Mouse (Mus musculus): ENCODE measurements at regions not wholly inside any gene's neighbourhood (a gene's known extent, or its start where the extent isn't known, plus 50 kb on each side); places are given as distances from the start of the nearest gene placed in this dataset.

GRCm38 (mm10) chr12:60214002-60214401 lies 994.5 kb upstream of the Fbxo33 start:
- Histone ChIP-seq H3K4me3 (ENCODE audit: insufficient read depth, poor library complexity, severe bottlenecking) (no peak overlapping the region), H3K79me3 (ENCODE audit: low read depth) (no peaks in the 10 kb centered on the region), H3K36me3 (ENCODE audit: control insufficient read depth, insufficient read depth) (no peaks in the 10 kb centered on the region), H3ac (ENCODE audit: control insufficient read depth, insufficient read length, low read depth) (no peak overlapping the region), H3K79me2 (ENCODE audit: control insufficient read depth, insufficient read depth) (no peaks in the 10 kb centered on the region), H3K27me3 (ENCODE audit: control insufficient read depth, insufficient read depth, insufficient read length) (no peaks in the 10 kb centered on the region)
- TF ChIP-seq MYOG (IDR thresholded peaks at IDR 0.05; ENCODE audit: control insufficient read depth, extremely low read depth, insufficient read length) (no peak), MAX (IDR thresholded peaks at IDR 0.05) (no peak), CTCF (IDR thresholded peaks at IDR 0.05; ENCODE audit: control insufficient read depth, insufficient read depth, insufficient read length) (no peak), CEBPB (IDR thresholded peaks at IDR 0.05; ENCODE audit: low read depth) (no peak), MYOD1 (IDR thresholded peaks at IDR 0.05; ENCODE audit: control insufficient read depth, insufficient read length, low read depth) (no peak), FOSL1 (IDR thresholded peaks at IDR 0.05; ENCODE audit: insufficient read depth, low read length, poor library complexity, severe bottlenecking) (no peak), USF1 (IDR thresholded peaks at IDR 0.05; ENCODE audit: low read depth) (no peak)

GRCm38 (mm10) chr12:60175750-60176149 lies 956.2 kb upstream of the Fbxo33 start:
- Histone ChIP-seq H3K27me3 (ENCODE audit: control insufficient read depth, insufficient read depth, insufficient read length) (no peaks in the 10 kb centered on the region), H3K4me3 (ENCODE audit: insufficient read depth, poor library complexity, severe bottlenecking) (no peak overlapping the region), H3K79me3 (ENCODE audit: low read depth) (no peaks in the 10 kb centered on the region), H3K36me3 (ENCODE audit: control insufficient read depth, insufficient read depth) (no peaks in the 10 kb centered on the region), H3ac (ENCODE audit: control insufficient read depth, insufficient read length, low read depth) (no peak overlapping the region), H3K79me2 (ENCODE audit: control insufficient read depth, insufficient read depth) (no peaks in the 10 kb centered on the region)
- TF ChIP-seq CEBPB (IDR thresholded peaks at IDR 0.05; ENCODE audit: low read depth) = no peak
- no peak for TF ChIP-seq CTCF (IDR thresholded peaks at IDR 0.05; ENCODE audit: control insufficient read depth, insufficient read depth, insufficient read length)
- no peak for TF ChIP-seq FOSL1 (IDR thresholded peaks at IDR 0.05; ENCODE audit: insufficient read depth, low read length, poor library complexity, severe bottlenecking)
- TF ChIP-seq MAX (IDR thresholded peaks at IDR 0.05) = no peak
- no peak for TF ChIP-seq USF1 (IDR thresholded peaks at IDR 0.05; ENCODE audit: low read depth)
- no peak for TF ChIP-seq MYOG (IDR thresholded peaks at IDR 0.05; ENCODE audit: control insufficient read depth, extremely low read depth, insufficient read length)
- TF ChIP-seq MYOD1 (IDR thresholded peaks at IDR 0.05; ENCODE audit: control insufficient read depth, insufficient read length, low read depth) = no peak

GRCm38 (mm10) chr12:60150266-60150665 lies 930.7 kb upstream of the Fbxo33 start:
- Histone ChIP-seq H3K36me3 (ENCODE audit: control insufficient read depth, insufficient read depth) (no peaks in the 10 kb centered on the region), H3K79me2 (ENCODE audit: control insufficient read depth, insufficient read depth) (no peaks in the 10 kb centered on the region), H3K79me3 (ENCODE audit: low read depth) (no peaks in the 10 kb centered on the region), H3K4me3 (ENCODE audit: insufficient read depth, poor library complexity, severe bottlenecking) (no peak overlapping the region), H3ac (ENCODE audit: control insufficient read depth, insufficient read length, low read depth) (no peak overlapping the region), H3K27me3 (ENCODE audit: control insufficient read depth, insufficient read depth, insufficient read length) (no peaks in the 10 kb centered on the region)
- TF ChIP-seq CTCF (IDR thresholded peaks at IDR 0.05; ENCODE audit: control insufficient read depth, insufficient read depth, insufficient read length) (no peak), MYOG (IDR thresholded peaks at IDR 0.05; ENCODE audit: control insufficient read depth, extremely low read depth, insufficient read length) (no peak), USF1 (IDR thresholded peaks at IDR 0.05; ENCODE audit: low read depth) (no peak), MAX (IDR thresholded peaks at IDR 0.05) (no peak), CEBPB (IDR thresholded peaks at IDR 0.05; ENCODE audit: low read depth) (no peak), FOSL1 (IDR thresholded peaks at IDR 0.05; ENCODE audit: insufficient read depth, low read length, poor library complexity, severe bottlenecking) (no peak), MYOD1 (IDR thresholded peaks at IDR 0.05; ENCODE audit: control insufficient read depth, insufficient read length, low read depth) (no peak)

GRCm38 (mm10) chr12:60147364-60147763 lies 927.8 kb upstream of the Fbxo33 start:
- Histone ChIP-seq H3ac (ENCODE audit: control insufficient read depth, insufficient read length, low read depth) (no peak overlapping the region), H3K79me2 (ENCODE audit: control insufficient read depth, insufficient read depth) (no peaks in the 10 kb centered on the region), H3K79me3 (ENCODE audit: low read depth) (no peaks in the 10 kb centered on the region), H3K36me3 (ENCODE audit: control insufficient read depth, insufficient read depth) (no peaks in the 10 kb centered on the region), H3K27me3 (ENCODE audit: control insufficient read depth, insufficient read depth, insufficient read length) (no peaks in the 10 kb centered on the region), H3K4me3 (ENCODE audit: insufficient read depth, poor library complexity, severe bottlenecking) (no peak overlapping the region)
- TF ChIP-seq MYOD1 (IDR thresholded peaks at IDR 0.05; ENCODE audit: control insufficient read depth, insufficient read length, low read depth) (no peak), USF1 (IDR thresholded peaks at IDR 0.05; ENCODE audit: low read depth) (no peak), FOSL1 (IDR thresholded peaks at IDR 0.05; ENCODE audit: insufficient read depth, low read length, poor library complexity, severe bottlenecking) (no peak), MYOG (IDR thresholded peaks at IDR 0.05; ENCODE audit: control insufficient read depth, extremely low read depth, insufficient read length) (no peak), CTCF (IDR thresholded peaks at IDR 0.05; ENCODE audit: control insufficient read depth, insufficient read depth, insufficient read length) (no peak), MAX (IDR thresholded peaks at IDR 0.05) (no peak), CEBPB (IDR thresholded peaks at IDR 0.05; ENCODE audit: low read depth) (no peak)

Data from C2C12 (cell line).